Mouse (Mus musculus) gastrocnemius, postnatal 36 days (tissue): ENCODE results near the gene Pcsk7. TPM values are rescaled to one million over a fixed set of nuclear protein-coding genes. Genes with fewer than 3 reads are reported as not detected.

ENCODE experiments used
- DNase-seq, 2 experiments: peaks; one replicate each; pipeline ENCODE4 v3.0.0; 2022
- intact Hi-C: fragments of 180-260 bp; cut with DNase I; formaldehyde crosslinking; loops from one replicate; pipeline ENCODE4 v1.15.1; 2025
- microRNA-seq, 2 experiments: library from miRNA; unstranded; fragments of <30 nt; microRNA quantifications; one replicate each; pipeline ENCODE4 v1.2.0; 2021
- total RNA-seq, 2 experiments: library from RNA; stranded (reverse); gene quantifications; 2 replicates each; pipeline ENCODE4 v1.2.3; 2021

The Pcsk7 gene
- total RNA-seq, 2 experiments from 2014 or later, result 9.4 to 10.5 TPM

DNA sequence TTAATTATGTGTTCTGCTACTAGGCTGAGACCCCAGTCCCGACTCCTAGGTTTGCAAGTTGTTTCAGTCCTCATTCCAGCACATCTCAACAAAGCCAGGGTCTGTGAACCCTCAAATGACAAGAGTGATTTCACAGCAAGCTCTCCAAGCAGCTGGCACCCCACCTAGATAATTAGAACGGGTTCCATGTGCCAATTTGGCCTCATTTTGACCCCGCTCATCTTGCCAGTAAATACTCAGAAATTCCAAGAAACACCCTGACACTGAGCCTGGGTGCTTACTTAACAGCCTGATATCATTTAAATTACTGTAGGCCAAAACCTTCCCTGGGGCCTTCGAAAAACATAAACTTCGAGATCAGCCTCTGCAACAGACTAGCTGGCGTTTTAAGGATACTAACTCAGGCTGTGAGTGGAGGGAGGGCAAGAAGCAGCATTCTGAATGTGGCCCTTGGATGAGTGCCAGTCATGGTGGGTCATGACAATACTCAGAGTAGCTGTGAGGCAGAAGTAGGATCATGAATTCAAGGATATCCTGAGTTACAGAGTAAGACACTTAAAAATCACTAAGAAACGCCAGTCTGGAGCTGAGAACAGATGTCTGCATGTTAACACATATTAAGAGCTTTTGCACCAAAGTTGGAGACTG lies 51.9 kb downstream of the Pcsk7 start:
- intact Hi-C loops, result no loop called here

DNA sequence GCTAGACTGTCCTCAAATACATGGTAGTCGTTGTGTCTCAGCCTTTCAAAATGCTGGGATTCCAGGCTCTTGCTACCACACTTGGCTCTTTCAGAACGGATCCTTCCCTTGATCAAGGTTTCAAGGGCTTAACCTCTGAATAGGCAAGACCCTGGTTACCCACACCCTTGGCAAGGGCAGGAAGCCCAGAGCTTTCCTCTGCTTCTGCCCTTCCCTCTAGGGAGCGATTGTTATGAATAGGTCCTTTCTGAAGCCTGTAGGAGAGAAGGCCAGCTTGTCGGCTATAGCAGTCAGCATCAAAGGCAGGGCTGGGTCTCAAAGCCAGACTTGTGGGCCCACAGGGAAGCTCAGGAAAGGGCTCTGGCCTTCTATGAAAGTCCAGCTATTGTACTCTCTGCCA lies 52.6 kb downstream of the Pcsk7 start:
- no peak for DNase-seq
- intact Hi-C loops, result no loop called here

More for the DNA sequence above, 51.9 kb downstream of the Pcsk7 start:
- DNase-seq, result no peak

DNA sequence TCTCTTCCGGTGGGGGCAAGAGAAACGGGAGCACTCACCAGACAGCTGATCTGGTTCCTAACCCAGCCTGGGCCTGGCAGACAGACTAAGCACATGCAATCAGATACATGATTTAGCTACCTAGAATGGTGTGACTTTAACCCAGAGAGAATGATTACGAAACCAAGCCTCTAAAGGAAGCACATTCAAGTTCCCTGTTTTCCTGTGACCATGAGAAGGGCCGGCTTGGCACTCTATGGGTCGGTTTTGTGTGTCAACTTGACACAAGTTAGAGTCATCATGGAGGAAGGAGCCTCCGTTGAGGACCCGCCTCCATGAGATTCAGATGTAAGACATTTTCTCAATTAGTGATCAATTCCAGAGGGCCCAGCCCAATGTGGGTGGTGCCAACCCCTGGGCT lies 53.4 kb downstream of the Pcsk7 start:
- no peak for DNase-seq
- intact Hi-C loops, result no loop called here

DNA sequence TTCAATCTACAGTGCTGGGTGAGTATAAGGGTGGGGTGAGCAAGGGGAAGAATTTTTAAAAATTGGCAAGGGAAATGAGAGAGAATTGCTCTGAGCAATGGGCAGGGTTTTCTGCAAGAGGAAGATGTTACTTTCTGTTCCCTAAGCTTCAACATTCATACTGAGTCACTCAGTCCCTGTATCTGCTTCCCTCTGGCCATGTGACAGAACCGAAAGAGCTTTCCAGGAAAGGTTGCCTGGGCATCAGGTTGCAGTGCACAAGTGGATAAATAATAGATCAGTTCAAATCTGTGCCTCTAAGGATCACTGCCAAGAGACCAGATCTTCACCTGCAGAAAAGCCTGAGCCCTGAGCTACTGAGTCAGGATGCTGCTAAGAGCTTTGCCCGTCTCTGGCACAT lies 55.6 kb downstream of the Pcsk7 start:
- intact Hi-C loops, result no loop called here
- DNase-seq, result no peak

DNA sequence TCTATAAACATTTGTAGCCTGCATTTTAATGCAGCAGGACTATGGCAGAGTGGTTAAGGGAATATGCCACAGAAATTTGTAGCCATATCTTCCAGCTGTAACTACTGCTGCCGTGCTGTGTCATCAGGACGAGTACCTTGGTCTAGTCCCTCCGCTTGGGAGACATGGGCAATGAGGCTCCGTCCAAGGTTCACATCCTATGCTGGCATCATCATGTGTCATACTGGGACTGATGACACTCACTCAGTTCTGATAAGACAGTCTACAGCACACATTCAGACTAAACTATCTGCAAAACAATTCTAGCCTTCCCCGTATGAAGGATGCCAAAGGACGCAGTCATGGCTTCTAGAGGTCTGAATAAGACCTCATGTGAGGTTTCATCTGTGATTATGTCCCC lies 57.3 kb downstream of the Pcsk7 start:
- intact Hi-C loops, result no loop called here
- no peak for DNase-seq

DNA sequence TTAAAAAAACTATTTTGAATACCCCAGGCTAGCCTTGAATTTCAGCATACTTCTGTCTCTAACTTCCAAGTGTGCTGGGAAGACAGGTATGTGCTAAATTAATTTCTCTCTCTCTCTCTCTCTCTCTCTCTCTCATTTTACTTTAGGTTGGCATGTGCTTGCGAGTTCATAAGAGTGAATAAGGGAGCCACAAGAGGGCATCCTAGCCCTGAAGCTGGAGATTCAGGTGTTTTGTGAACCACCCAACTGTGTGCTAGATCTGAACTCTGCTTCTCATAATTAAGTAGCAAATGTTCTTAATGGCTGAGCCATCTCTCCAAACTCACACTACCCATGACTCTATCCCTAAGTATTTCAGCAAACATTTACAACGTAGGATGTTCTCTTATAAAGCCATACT lies 70.6 kb downstream of the Pcsk7 start:
- intact Hi-C loops, result no loop called here

More for the DNA sequence above, 70.6 kb downstream of the Pcsk7 start:
- no peak for DNase-seq

Small RNA genes within 50 kb of the gene (microRNA-seq; reads per million reads assigned to microRNA genes)
- 0 to 1.1 reads per million in 2 experiments for gene Mir7087

Other genes with a start within 250 kb of the Pcsk7 start
- 1 to 10 TPM; 2.1 to 3.8 TPM for gene Cep164, start 77.8 kb upstream of the Pcsk7 start, total RNA-seq
- gene Bace1, start 67.9 kb upstream of the Pcsk7 start, total RNA-seq, result 10 to 100 TPM; 37.5 to 47.4 TPM
- 10 to 100 TPM; 21.6 to 24.7 TPM for gene Rnf214, start 414 bp downstream of the Pcsk7 start, total RNA-seq
- 10 to 100 TPM; 23.0 to 32.1 TPM for gene Tagln, start 29.6 kb downstream of the Pcsk7 start, total RNA-seq
- gene Sidt2, start 48.8 kb downstream of the Pcsk7 start, total RNA-seq, result 10 to 100 TPM; 61.1 to 74.9 TPM
- 10 to 100 TPM; 24.7 to 26.8 TPM for gene Pafah1b2, start 106.2 kb downstream of the Pcsk7 start, total RNA-seq
- 10 to 100 TPM; 28.6 to 43.1 TPM for gene Sik3, start 106.3 kb downstream of the Pcsk7 start, total RNA-seq